Mouse (Mus musculus) hematopoietic multipotent progenitor cell, adult 10-12 weeks (in vitro differentiated cells): ENCODE data around the gene Akt3. TPM values are rescaled to one million over a fixed set of nuclear protein-coding genes. Genes with fewer than 3 reads are reported as not detected.

Experiments
- polyA plus RNA-seq: library from polyadenylated mRNA; stranded (reverse); fragments of >175 nt; gene quantifications from 2 replicates; pipeline ENCODE4 v1.2.3, GENCODE M21; 2012; ENCODE audit warnings: low replicate concordance

Akt3 gene
- polyA plus RNA-seq = 3.0 and 3.5 TPM in 2 replicates

GRCm38 (mm10) chr1:177258034-177258342 is at the start of gene Akt3:
Gene Akt3 (minus strand): TSS chr1:177258203.

Other genes starting within 250 kb of the Akt3 start
- 42.1 and 68.9 TPM in 2 replicates for gene Zbtb18, start 184.1 kb upstream of the Akt3 start, polyA plus RNA-seq